Comparison of ENCODE assay signal across 29 mouse cellular contexts in the genomic region with DNA sequence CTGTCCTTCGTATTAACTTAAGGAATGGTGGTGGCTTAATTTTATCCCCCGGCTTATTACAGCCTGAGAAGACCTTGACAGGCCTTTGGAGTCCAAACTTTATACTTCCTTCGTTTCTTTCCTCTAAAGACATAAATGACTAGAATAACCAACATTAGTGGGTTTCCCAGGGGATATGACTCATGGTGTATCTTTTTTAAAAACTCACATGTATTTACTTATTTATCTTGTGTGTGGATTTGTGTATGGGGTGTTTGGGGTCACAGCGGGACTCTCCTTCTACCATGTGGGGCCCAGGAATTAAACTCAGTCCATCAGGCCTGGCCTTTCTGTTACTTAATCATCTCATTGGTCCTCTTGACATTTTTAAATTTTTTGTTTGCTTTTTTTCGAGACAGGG. TPM values are rescaled to one million over a fixed set of nuclear protein-coding genes. Genes with fewer than 3 reads are reported as not detected.
DNase-seq lines count a peak whose midpoint lies in the region; ATAC-seq and TF ChIP-seq lines count a peak whose summit lies in the region.
"Had no signal": no experiment of that assay in that cellular context is flagged by ENCODE, and none has a peak within 500 bp of the region (broad histone marks: within the 10 kb centered on the region; RNA-seq: fewer than 3 reads in every experiment).

No protein-coding gene starts in this region.

- H3K9me3 ChIP-seq in midbrain, embryonic 10.5 days (replicated peaks): no peaks in the 10 kb centered on the region
- no peaks in the 10 kb centered on the region for H3K9me3 ChIP-seq in midbrain, embryonic 14.5 days (ENCODE audit: control insufficient read depth, low read length)
- no peaks in the 10 kb centered on the region for H3K9me3 ChIP-seq in forebrain, embryonic 11.5 days (ENCODE audit: control insufficient read depth, low read length)
- H3K9me3 ChIP-seq: embryonic facial prominence, embryonic 13.5 days; embryonic facial prominence, embryonic 15.5 days; forebrain, embryonic 10.5 days; forebrain, embryonic 13.5 days; forebrain, embryonic 15.5 days had no signal

- no peak overlapping the region for H3K9ac ChIP-seq in heart, adult 2 months (ENCODE audit: low read depth, low read length)
- no peak overlapping the region for H3K9ac ChIP-seq in midbrain, embryonic 14.5 days (replicated peaks; ENCODE audit: low read length)
- no peak overlapping the region for H3K9ac ChIP-seq in forebrain, embryonic 11.5 days (ENCODE audit: low read length)
- H3K9ac ChIP-seq: embryonic facial prominence, embryonic 13.5 days; embryonic facial prominence, embryonic 15.5 days; forebrain, embryonic 13.5 days; forebrain, embryonic 15.5 days; forebrain, postnatal 0 days had no signal

- H3K27me3 ChIP-seq in heart, adult 2 months (ENCODE audit: control insufficient read depth, insufficient read depth, low read length): no peaks in the 10 kb centered on the region
- H3K27me3 ChIP-seq in midbrain, embryonic 10.5 days (ENCODE audit: low read depth, poor library complexity, severe bottlenecking): no peaks in the 10 kb centered on the region
- H3K27me3 ChIP-seq in midbrain, embryonic 14.5 days (ENCODE audit: control insufficient read depth, insufficient read depth, low read length): no peaks in the 10 kb centered on the region
- no peaks in the 10 kb centered on the region for H3K27me3 ChIP-seq in forebrain, embryonic 11.5 days (ENCODE audit: control insufficient read depth, insufficient read depth, low read length)
- H3K27me3 ChIP-seq: embryonic facial prominence, embryonic 13.5 days; embryonic facial prominence, embryonic 15.5 days; forebrain, embryonic 13.5 days; forebrain, embryonic 15.5 days had no signal

- H3K36me3 ChIP-seq in heart, adult 2 months (ENCODE audit: control insufficient read depth, insufficient read depth, low read length): peaks cover 7% of the 10 kb centered on the region
- H3K36me3 ChIP-seq in midbrain, embryonic 10.5 days: peaks cover 4% of the 10 kb centered on the region
- no peaks in the 10 kb centered on the region for H3K36me3 ChIP-seq in midbrain, embryonic 14.5 days (ENCODE audit: control insufficient read depth, insufficient read depth, low read length)
- no peaks in the 10 kb centered on the region for H3K36me3 ChIP-seq in forebrain, embryonic 11.5 days (ENCODE audit: control insufficient read depth, insufficient read depth, low read length)
- H3K36me3 ChIP-seq: embryonic facial prominence, embryonic 13.5 days; embryonic facial prominence, embryonic 15.5 days; forebrain, embryonic 15.5 days; G1E had no signal

- no peak for TF ChIP-seq POLR2A in heart, adult 2 months (IDR thresholded peaks at IDR 0.05; ENCODE audit: insufficient read depth, low read depth, low read length)

- H3K4me2 ChIP-seq in midbrain, embryonic 14.5 days (ENCODE audit: low read length): no peak overlapping the region
- H3K4me2 ChIP-seq in forebrain, embryonic 11.5 days (ENCODE audit: low read depth, low read length, severe bottlenecking): no peak overlapping the region
- H3K4me2 ChIP-seq: embryonic facial prominence, embryonic 13.5 days; embryonic facial prominence, embryonic 15.5 days; forebrain, embryonic 13.5 days; forebrain, embryonic 15.5 days had no signal

- peak; percentile 61 for DNase-seq in heart, adult 11 months
- DNase-seq in heart, adult 2 months: no peak
- DNase-seq in midbrain, embryonic 10.5 days (ENCODE audit: low spot score): peak; percentile 4
- DNase-seq in midbrain, embryonic 14.5 days: no peak
- DNase-seq in 3T3-L1 (ENCODE audit: low read depth, low spot score) (peak; percentile 51), NIH3T3 (ENCODE audit: low read depth) (peak; percentile 54)
- no peak for DNase-seq in forebrain, embryonic 11.5 days (ENCODE audit: low spot score)
- DNase-seq: adrenal gland, adult 2 months; adrenal gland, postnatal 10 days; adrenal gland, postnatal 25 days; B cell, adult 2 months; cerebellum, adult 11 months; cerebellum, adult 18-20 months; cerebellum, adult 8-10 months; cerebellum, adult 9-11 months; cerebellum, postnatal 14 days; cerebellum, postnatal 36 days; embryo, embryonic 11 days; forebrain, postnatal 0 days had no signal

- no peak for ATAC-seq in midbrain, embryonic 14.5 days (ENCODE audit: low FRiP score, low TSS enrichment)
- no peak for ATAC-seq in forebrain, embryonic 11.5 days (replicated peaks; ENCODE audit: low FRiP score)
- ATAC-seq: CD4-positive, CD25-positive, alpha-beta regulatory T cell, adult 4 months; forebrain, embryonic 13.5 days; forebrain, embryonic 15.5 days; forebrain, postnatal 0 days had no signal

- no peak overlapping the region for H3K27ac ChIP-seq in heart, adult 2 months
- no peak overlapping the region for H3K27ac ChIP-seq in midbrain, embryonic 10.5 days (replicated peaks)
- no peak overlapping the region for H3K27ac ChIP-seq in midbrain, embryonic 14.5 days (replicated peaks; ENCODE audit: low read depth, low read length)
- H3K27ac ChIP-seq in forebrain, embryonic 11.5 days (ENCODE audit: low read depth, low read length): no peak overlapping the region
- H3K27ac ChIP-seq: embryonic facial prominence, embryonic 13.5 days; embryonic facial prominence, embryonic 15.5 days; forebrain, embryonic 10.5 days; forebrain, embryonic 13.5 days; forebrain, embryonic 15.5 days had no signal

- TF ChIP-seq EP300 in heart, adult 2 months (IDR thresholded peaks at IDR 0.05; ENCODE audit: insufficient read depth, low read depth, low read length): no peak

- H3K4me3 ChIP-seq in heart, adult 2 months: no peak overlapping the region
- H3K4me3 ChIP-seq in midbrain, embryonic 10.5 days: no peak overlapping the region
- H3K4me3 ChIP-seq in midbrain, embryonic 14.5 days (replicated peaks; ENCODE audit: low read depth, low read length): no peak overlapping the region
- no peak overlapping the region for H3K4me3 ChIP-seq in forebrain, embryonic 11.5 days (ENCODE audit: low read depth, low read length)
- H3K4me3 ChIP-seq: embryonic facial prominence, embryonic 13.5 days; embryonic facial prominence, embryonic 15.5 days; erythroblast, embryonic 14.5 days; forebrain, embryonic 10.5 days; forebrain, embryonic 13.5 days; forebrain, embryonic 15.5 days had no signal

- peaks cover 3% of the 10 kb centered on the region for H3K4me1 ChIP-seq in heart, adult 2 months (ENCODE audit: control insufficient read depth, insufficient read depth, low read length)
- peaks cover 13% of the 10 kb centered on the region for H3K4me1 ChIP-seq in midbrain, embryonic 10.5 days
- H3K4me1 ChIP-seq in midbrain, embryonic 14.5 days (ENCODE audit: control insufficient read depth, insufficient read depth, low read length): peaks cover 14% of the 10 kb centered on the region
- peaks cover 4% of the 10 kb centered on the region; the same call in 1 of the 2 replicates for H3K4me1 ChIP-seq in forebrain, embryonic 11.5 days (replicated peaks; ENCODE audit: control insufficient read depth, insufficient read depth, low read length)

- peaks cover 3% of the 10 kb centered on the region for H3K79me2 ChIP-seq in heart, adult 2 months (replicated peaks; ENCODE audit: control insufficient read depth, insufficient read depth, low read length)

- 70% methylated on average over 5 of the region's 5 CpGs for WGBS in heart, adult 2 months
- WGBS in midbrain, embryonic 10.5 days: 90% methylated on average over 5 of the region's 5 CpGs
- WGBS in midbrain, embryonic 14.5 days: 89% methylated on average over 5 of the region's 5 CpGs
- WGBS in forebrain, embryonic 11.5 days: 94% methylated on average over 5 of the region's 5 CpGs

- intact Hi-C loops in heart, adult 2 months (cut with DNase I): no loop called here

- no peak for TF ChIP-seq CTCF in heart, adult 2 months (IDR thresholded peaks at IDR 0.05)

RNA-seq across cellular contexts. Expression of a gene that starts 2.4 kb away (rescaled TPM):
- 10 to 100 TPM; 19.4 to 21.8 TPM for total RNA-seq in heart, adult 2 months (2021)
- 4.8 and 10.9 TPM in 2 replicates for polyA plus RNA-seq in heart, adult 2 months (2012; rRNA removed)
- 12.5 and 15.7 TPM in 2 replicates for polyA plus RNA-seq in midbrain, embryonic 10.5 days (2016; fragmentation: Nextera tagmentation; extraction: Ambion mirVana)
- polyA plus RNA-seq in midbrain, embryonic 14.5 days (2014; fragmentation: Nextera tagmentation; extraction: Ambion mirVana): 29.0 and 36.8 TPM in 2 replicates
- polyA plus RNA-seq in forebrain, embryonic 11.5 days (2014; fragmentation: Nextera tagmentation; extraction: Ambion mirVana): 25.5 and 29.2 TPM in 2 replicates

RNA-seq across cellular contexts. Expression of a gene that starts 31.8 kb away (rescaled TPM):
- not detected for total RNA-seq in heart, adult 2 months (2021)
- polyA plus RNA-seq in heart, adult 2 months (2012; rRNA removed): 0.12 TPM in 1 of 2 replicates, not detected in the other
- 0.44 and 0.92 TPM in 2 replicates for polyA plus RNA-seq in midbrain, embryonic 10.5 days (2016; fragmentation: Nextera tagmentation; extraction: Ambion mirVana)
- 24.7 and 34.8 TPM in 2 replicates for polyA plus RNA-seq in midbrain, embryonic 14.5 days (2014; fragmentation: Nextera tagmentation; extraction: Ambion mirVana)
- 2.1 and 2.3 TPM in 2 replicates for polyA plus RNA-seq in forebrain, embryonic 11.5 days (2014; fragmentation: Nextera tagmentation; extraction: Ambion mirVana)
- total RNA-seq: adrenal gland, adult 2 months; CH12.LX; common myeloid progenitor, adult 5-6 weeks had no signal
- polyA plus RNA-seq: CD4-positive, CD25-positive, alpha-beta regulatory T cell, adult 4 months; erythroblast, embryonic 14.5 days; G1E had no signal

Comparison
In these comparisons a context has a peak if more than half of its experiments do, and no peak if none do; other contexts are left out.
1. DNase-seq: peak in heart, adult 11 months (single experiment), midbrain, embryonic 10.5 days (single experiment), 3T3-L1 (single experiment) and NIH3T3 (single experiment); none in heart, adult 2 months (0 of 2), midbrain, embryonic 14.5 days (single experiment) and forebrain, embryonic 11.5 days (single experiment).